Mouse (Mus musculus) T-helper 2 cell (primary cell): ENCODE results near the gene Sco1.

Source experiments
- in situ Hi-C: fragments of 300-600 bp; cut with MboI, MseI; formaldehyde crosslinking; loops from one replicate; pipeline ENCODE4 v1.15.1; 2025; ENCODE audit warnings: high pct_unique_total_duplicates

Gene Sco1

GRCm38 (mm10) chr11:67113381-67113780, 60.9 kb downstream of the Sco1 start:
- in situ Hi-C loops, result loop anchor here (5.0 to 10.0 kb wide), 2 partner anchors 209 to 239 kb away; no protein-coding TSS in a partner anchor

GRCm38 (mm10) chr11:67114261-67114660, 61.8 kb downstream of the Sco1 start:
- in situ Hi-C loops, result loop anchor here (5.0 to 10.0 kb wide), 2 partner anchors 209 to 238 kb away; no protein-coding TSS in a partner anchor

GRCm38 (mm10) chr11:67114901-67115300, 62.4 kb downstream of the Sco1 start:
- in situ Hi-C loops, result loop anchor here (5.0 to 10.0 kb wide), 2 partner anchors 210 to 237 kb away; no protein-coding TSS in a partner anchor
